Mouse (Mus musculus) CD4-positive naive resting alpha-beta T cell, adult 57 days (primary cell): ENCODE measurements around the gene Sept5. TPM values are rescaled to one million over a fixed set of nuclear protein-coding genes. Genes with fewer than 3 reads are reported as not detected.

Experiments
- total RNA-seq: library from RNA; stranded (reverse); gene quantifications from one replicate; pipeline ENCODE4 v1.2.4, GENCODE M21; 2023

The Sept5 gene
- total RNA-seq: not detected

DNA sequence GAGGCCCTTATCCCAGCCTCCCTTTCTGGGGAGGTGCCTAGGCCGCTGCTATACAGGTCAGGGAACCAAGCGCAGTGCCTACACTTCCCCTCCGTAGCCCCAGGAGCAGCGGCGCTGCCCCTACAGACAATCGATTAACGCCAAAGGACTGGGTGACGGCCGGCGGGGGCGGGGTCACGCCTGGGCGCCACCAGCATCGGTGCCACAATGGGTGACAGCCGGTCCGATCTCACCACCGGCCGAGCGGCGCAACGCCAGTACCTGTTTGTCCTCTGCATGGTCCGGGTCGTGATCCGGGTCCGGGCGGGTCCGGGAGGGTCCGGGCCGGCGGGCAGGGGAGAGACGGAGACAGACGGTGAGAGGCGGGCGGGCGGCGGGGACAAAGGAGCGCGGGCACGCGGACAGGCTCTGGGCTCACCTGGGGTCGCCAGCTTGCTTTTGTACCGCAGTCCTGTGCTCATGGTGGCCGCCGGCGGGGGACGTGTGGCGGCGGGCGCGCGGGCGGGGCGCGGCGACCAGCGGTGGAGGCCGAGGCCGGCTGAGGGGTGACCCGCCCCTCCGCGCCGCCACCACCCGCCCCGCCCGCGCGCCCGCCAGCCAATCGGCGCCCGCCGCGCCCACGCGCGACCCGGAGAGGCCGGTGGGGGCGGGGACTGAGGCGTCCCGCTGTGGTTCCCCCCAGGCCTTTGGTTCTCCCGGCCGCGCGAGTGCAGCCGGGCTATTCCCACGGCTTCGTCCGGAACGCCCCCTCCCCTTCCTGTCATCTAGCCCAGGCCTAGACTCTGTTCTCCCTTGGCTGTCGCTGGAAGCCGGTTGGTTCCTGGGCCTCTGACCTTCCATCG lies at the start of gene Sept5:
Sept5 (minus strand) TSS at position 565 of the 842 bp plus-strand sequence.

GRCm38 (mm10) chr16:18626376-18626878 lies 3.3 kb downstream of the Sept5 start, which contains the start of gene Gm49601:
TSS of gene Gm49601 (minus strand) at chr16:18626427.

DNA sequence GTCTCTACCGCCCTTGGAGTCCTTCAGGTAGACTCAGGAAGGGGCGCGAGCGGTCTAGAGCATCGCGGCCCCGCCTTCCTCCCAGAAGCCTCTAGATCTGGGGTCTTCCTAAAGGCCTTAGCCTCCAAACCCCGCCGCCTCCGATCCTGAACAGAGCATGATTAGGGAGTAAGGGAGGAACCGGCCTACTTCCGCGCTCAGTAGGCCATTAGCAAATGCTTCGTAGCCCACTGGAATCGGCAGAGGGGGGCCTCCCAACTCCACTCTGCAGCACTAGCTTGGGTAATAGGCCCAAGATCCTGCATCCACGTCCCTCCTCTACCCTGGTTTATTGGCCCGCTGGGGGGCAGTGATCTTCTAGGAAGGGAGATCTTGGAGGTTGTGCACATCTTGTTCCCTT lies 7.7 kb downstream of the Sept5 start, which contains the start of gene Gp1bb:
Gp1bb (minus strand) TSS at position 385 of the 400 bp plus-strand sequence.

GRCm38 (mm10) chr16:18589804-18590790 lies 39.7 kb downstream of the Sept5 start, which contains the start of gene Tbx1:
TSS of gene Tbx1 (minus strand) at chr16:18590671.

Other genes with a start within 250 kb of the Sept5 start
- 17.0 TPM for gene Txnrd2, start 203.6 kb downstream of the Sept5 start, total RNA-seq
- gene Comt, start 203.1 kb downstream of the Sept5 start, total RNA-seq: 12.6 TPM
- 13.2 TPM for gene Gnb1l, start 131.2 kb downstream of the Sept5 start, total RNA-seq
- gene Rtl10, start 131.1 kb downstream of the Sept5 start, total RNA-seq: 9.1 TPM
- not detected for gene Tbx1, start 39.3 kb downstream of the Sept5 start, total RNA-seq
- gene Gp1bb, start 7.6 kb downstream of the Sept5 start, total RNA-seq: 0.38 TPM
- not detected for gene Gm49601, start 3.5 kb downstream of the Sept5 start, total RNA-seq
- 0.41 TPM for gene Cldn5, start 146.9 kb upstream of the Sept5 start, total RNA-seq
- gene Ufd1, start 181.8 kb upstream of the Sept5 start, total RNA-seq: 112 TPM
- gene Cdc45, start 182.0 kb upstream of the Sept5 start, total RNA-seq: 5.3 TPM
- gene 2510002D24Rik, start 206.6 kb upstream of the Sept5 start, total RNA-seq: 58.7 TPM
- gene Gm28539, start 206.6 kb upstream of the Sept5 start, total RNA-seq: 4.7 TPM
- 46.6 TPM for gene Mrpl40, start 246.9 kb upstream of the Sept5 start, total RNA-seq
- 81.7 TPM for gene Hira, start 247.1 kb upstream of the Sept5 start, total RNA-seq